Mouse (Mus musculus): ENCODE data around the gene Tcf7l2. TPM values are rescaled to one million over a fixed set of nuclear protein-coding genes. Genes with fewer than 3 reads are reported as not detected.

Tcf7l2 gene
- polyA plus RNA-seq, 1 experiment from 2014 or later: 729 TPM

- H3K4me2 ChIP-seq: no peak overlapping the region
- H3K4me3 ChIP-seq: no peak overlapping the region
- WGBS: 7% methylated on average over 14 of the region's 14 CpGs
- no peaks in the 10 kb centered on the region for H3K9me3 ChIP-seq
- no peaks in the 10 kb centered on the region for H3K36me3 ChIP-seq (replicated peaks)
- H3K4me1 ChIP-seq: peaks cover 15% of the 10 kb centered on the region
- peak overlapping the region; percentile 48 for H3K27ac ChIP-seq
- ATAC-seq (replicated peaks): no peak; the same call in 1 of the 2 replicates
- no peak overlapping the region for H3K9ac ChIP-seq
- H3K27me3 ChIP-seq (replicated peaks): no peaks in the 10 kb centered on the region
Measured at GRCm38 (mm10) chr19:55969929-55970531, 228.4 kb downstream of the Tcf7l2 start.

GRCm38 (mm10) chr19:55976073-55976472 is 234.5 kb downstream of the Tcf7l2 start:
- WGBS: 84% methylated on average over 9 of the region's 9 CpGs
- no peak overlapping the region for H3K4me2 ChIP-seq
- ATAC-seq (replicated peaks): no peak

More at GRCm38 (mm10) chr19:55976073-55976472, 234.5 kb downstream of the Tcf7l2 start:
- Histone ChIP-seq H3K9ac (no peak overlapping the region), H3K36me3 (replicated peaks) (no peaks in the 10 kb centered on the region), H3K27ac (no peak overlapping the region), H3K4me1 (no peaks in the 10 kb centered on the region), H3K4me3 (no peak overlapping the region), H3K27me3 (replicated peaks) (no peaks in the 10 kb centered on the region), H3K9me3 (no peaks in the 10 kb centered on the region)
